Mouse (Mus musculus) mesoderm, embryonic 11.5 days (tissue): ENCODE results near the gene Pde9a.

Source experiments
- DNase-seq: peaks from one replicate; pipeline ENCODE4 v3.0.0-alpha.2; 2012; ENCODE audit warnings: low read depth, low spot score

Pde9a gene

GRCm38 (mm10) chr17:31511792-31512495, 125.9 kb downstream of the Pde9a start:
- peak; percentile 92 for DNase-seq

- no peak for DNase-seq
Measured at GRCm38 (mm10) chr17:31512593-31512992, 126.6 kb downstream of the Pde9a start.

- DNase-seq, result no peak
Measured at GRCm38 (mm10) chr17:31514696-31515095, 128.7 kb downstream of the Pde9a start.

GRCm38 (mm10) chr17:31519344-31519945, 133.4 kb downstream of the Pde9a start:
- no peak for DNase-seq

- DNase-seq, result peak; percentile 99
Measured at GRCm38 (mm10) chr17:31519946-31520838, 134.2 kb downstream of the Pde9a start, which contains the start of the genes Wdr4 and Ndufv3. Wdr4 (minus strand) TSS chr17:31519980. Ndufv3 (plus strand) TSS chr17:31520115.

GRCm38 (mm10) chr17:31520895-31521294, 134.9 kb downstream of the Pde9a start:
- no peak for DNase-seq

GRCm38 (mm10) chr17:31521948-31522347, 135.9 kb downstream of the Pde9a start:
- DNase-seq, result no peak

GRCm38 (mm10) chr17:31525114-31525513, 139.1 kb downstream of the Pde9a start:
- no peak for DNase-seq

GRCm38 (mm10) chr17:31525816-31526215, 139.8 kb downstream of the Pde9a start:
- DNase-seq, result no peak
